Mouse (Mus musculus) liver, embryonic 16.5 days (tissue): ENCODE data around the gene Slc16a12. TPM values are rescaled to one million over a fixed set of nuclear protein-coding genes. Genes with fewer than 3 reads are reported as not detected.

Experiments
- ATAC-seq: fragments of 200-750 bp; cut with Nextera tagmentation; 2 replicates; pipeline ENCODE4 v1.8.0; 2017; ENCODE audit warnings: low read depth, mild to moderate bottlenecking, moderate number of reproducible peaks, moderate library complexity
- H3K27ac ChIP-seq: fragments of 300-500 bp; sonication (generic); 2 replicates; pipeline ENCODE4 v1.5.1; 2014; ENCODE audit warnings: mild to moderate bottlenecking, low read length
- H3K27me3 ChIP-seq: fragments of 300-500 bp; sonication (generic); 2 replicates; pipeline ENCODE4 v1.6.1; 2014; ENCODE audit warnings: low read depth, low read length, mixed read lengths; ENCODE audit not compliant: control insufficient read depth, insufficient read depth
- H3K36me3 ChIP-seq: fragments of 300-500 bp; sonication (generic); 2 replicates; pipeline ENCODE4 v1.6.1; 2014; ENCODE audit warnings: mild to moderate bottlenecking; ENCODE audit not compliant: control insufficient read depth, insufficient read depth
- H3K4me1 ChIP-seq: fragments of 300-500 bp; sonication (generic); 2 replicates; pipeline ENCODE4 v1.6.1; 2014; ENCODE audit warnings: low read depth, low read length, mixed read lengths; ENCODE audit not compliant: control insufficient read depth
- H3K4me2 ChIP-seq: fragments of 300-500 bp; sonication (generic); 2 replicates; pipeline ENCODE4 v1.6.1; 2014; ENCODE audit warnings: low read depth, low read length, mixed read lengths
- H3K4me3 ChIP-seq: fragments of 300-500 bp; sonication (generic); 2 replicates; pipeline ENCODE4 v1.5.1; 2014; ENCODE audit warnings: low read depth, mild to moderate bottlenecking, low read length
- H3K9ac ChIP-seq: fragments of 300-500 bp; sonication (generic); 2 replicates; pipeline ENCODE4 v1.6.1; 2014; ENCODE audit warnings: low read depth, low read length
- H3K9me3 ChIP-seq: fragments of 300-500 bp; sonication (generic); replicated peaks from 2 replicates; pipeline ENCODE4 v1.6.1; 2016; ENCODE audit warnings: low read length; ENCODE audit not compliant: control insufficient read depth
- WGBS: fragments of 180-500 bp; shearing (Covaris S2); extraction: QIAGEN DNeasy Blood & Tissue Kit; methylation state at CpG from one replicate; pipeline ENCODE4 v1.1.7; 2014; ENCODE audit not compliant: insufficient replicate concordance; 5-methylcytosine and 5-hydroxymethylcytosine counted together
- polyA plus RNA-seq: library from polyadenylated mRNA; unstranded; fragments of >200 nt; fragmentation: Nextera tagmentation; extraction: Ambion mirVana; gene quantifications from 2 replicates; pipeline ENCODE4 v1.2.1, GENCODE M21; 2015

The Slc16a12 gene
- polyA plus RNA-seq = 15.3 and 16.5 TPM in 2 replicates

DNA sequence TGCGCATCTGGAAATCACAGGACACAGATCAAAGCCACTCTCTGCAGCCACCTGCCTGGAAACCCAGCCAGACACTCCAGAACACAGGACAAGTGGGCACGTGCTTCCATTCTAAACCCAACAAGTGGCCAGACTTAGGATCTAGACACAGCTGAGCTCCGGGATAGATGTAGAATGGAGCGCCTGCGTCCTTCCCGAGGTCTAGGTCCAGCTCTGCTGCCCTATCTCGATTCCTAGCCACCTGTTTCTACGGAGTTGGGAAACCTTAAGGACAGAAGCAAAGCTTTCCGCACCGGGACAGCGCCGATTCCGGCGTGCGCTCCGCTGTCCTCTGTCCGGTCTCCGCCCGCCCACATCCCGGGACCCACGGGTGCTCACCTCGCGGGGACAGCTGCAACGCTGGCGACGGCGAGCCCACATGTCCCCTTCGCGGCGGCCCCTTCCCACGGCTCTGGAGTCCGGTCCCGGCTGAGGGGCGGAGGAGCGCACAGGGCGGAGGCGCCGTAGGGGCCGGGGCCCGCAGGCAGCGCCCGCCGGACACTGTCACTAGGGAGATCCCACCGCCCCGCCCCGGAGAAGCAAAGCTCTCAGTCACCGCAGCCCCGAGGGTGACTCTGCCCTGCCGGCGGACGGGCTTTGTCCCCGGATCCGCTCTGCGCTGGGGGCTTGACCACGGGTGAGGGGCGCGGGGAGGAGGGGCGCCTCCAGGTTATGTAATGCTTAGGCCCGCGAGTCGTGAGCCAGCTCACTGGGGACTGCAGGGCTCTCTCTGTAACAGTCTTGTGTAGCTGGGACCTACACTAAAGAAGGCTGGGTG lies at the start of gene Slc16a12:
Gene Slc16a12 (minus strand): TSS at position 602 of the 817 bp plus-strand sequence.
- Histone ChIP-seq H3K27me3 (peaks cover 15% of the 10 kb centered on the region), H3K36me3 (no peaks in the 10 kb centered on the region), H3K4me1 (no peaks in the 10 kb centered on the region), H3K9ac (peak within 1 kb of the TSS; percentile 56), H3K4me2 (peak within 1 kb of the TSS; percentile 52), H3K4me3 (peak within 1 kb of the TSS; percentile 61), H3K27ac (peak within 1 kb of the TSS; percentile 70), H3K9me3 (no peaks in the 10 kb centered on the region)
- peak; percentile 68 for ATAC-seq
- whole genome bisulfite sequencing = under 1% methylated on average over 61 of the region's 61 CpGs

DNA sequence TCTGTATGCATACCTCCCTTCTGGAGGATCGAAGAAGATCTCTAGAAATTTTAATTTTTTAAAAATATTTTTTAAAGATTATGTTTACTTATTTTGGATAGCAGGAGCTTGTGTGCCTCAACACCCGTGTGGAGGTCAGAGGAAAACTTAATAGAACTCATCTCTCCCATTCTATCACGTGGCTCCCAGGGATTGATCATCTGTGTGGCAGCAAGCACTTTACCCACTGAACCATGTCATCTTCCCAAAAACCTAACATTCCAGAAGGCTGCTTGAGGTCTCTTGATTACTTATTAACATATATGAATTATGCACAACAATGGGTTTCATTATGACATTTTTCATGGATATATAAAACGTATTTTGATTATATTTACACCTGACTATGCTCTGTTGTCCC lies 49.3 kb upstream of the Slc16a12 start:
- no peaks in the 10 kb centered on the region for H3K27me3 ChIP-seq
- H3K9ac ChIP-seq = no peak overlapping the region
- WGBS = 62% methylated on average over 4 of the region's 4 CpGs
- no peak overlapping the region for H3K4me3 ChIP-seq
- no peaks in the 10 kb centered on the region for H3K9me3 ChIP-seq
- no peak overlapping the region for H3K4me2 ChIP-seq
- H3K27ac ChIP-seq = no peak overlapping the region
- H3K4me1 ChIP-seq = no peaks in the 10 kb centered on the region
- no peak for ATAC-seq
- no peaks in the 10 kb centered on the region for H3K36me3 ChIP-seq

DNA sequence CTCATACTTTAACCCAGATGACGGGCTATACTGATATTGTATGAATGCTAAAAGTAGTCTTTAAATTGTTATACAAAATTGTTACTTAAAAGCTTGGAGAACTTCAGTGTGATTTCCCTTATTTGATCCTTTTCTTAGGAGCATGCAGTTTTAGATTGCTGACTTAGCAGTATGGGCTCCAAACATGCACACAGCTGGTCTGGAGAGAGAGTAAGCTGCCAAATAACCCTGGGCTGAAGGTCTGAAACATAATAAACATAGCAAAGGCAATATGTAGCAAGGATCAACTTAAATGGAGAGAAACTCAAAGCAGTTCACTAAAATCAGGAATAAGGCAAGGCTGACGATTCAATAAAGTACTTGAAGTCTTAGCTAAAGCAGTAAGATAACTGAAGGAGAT lies 35.4 kb upstream of the Slc16a12 start:
- H3K4me2 ChIP-seq = no peak overlapping the region
- no peak overlapping the region for H3K27ac ChIP-seq
- no peak overlapping the region for H3K9ac ChIP-seq
- no peak for ATAC-seq
- H3K4me3 ChIP-seq = no peak overlapping the region
- H3K4me1 ChIP-seq = no peaks in the 10 kb centered on the region
- no peaks in the 10 kb centered on the region for H3K36me3 ChIP-seq
- H3K9me3 ChIP-seq = no peaks in the 10 kb centered on the region
- no peaks in the 10 kb centered on the region for H3K27me3 ChIP-seq
- 62% methylated on average over 2 of the region's 2 CpGs for WGBS

DNA sequence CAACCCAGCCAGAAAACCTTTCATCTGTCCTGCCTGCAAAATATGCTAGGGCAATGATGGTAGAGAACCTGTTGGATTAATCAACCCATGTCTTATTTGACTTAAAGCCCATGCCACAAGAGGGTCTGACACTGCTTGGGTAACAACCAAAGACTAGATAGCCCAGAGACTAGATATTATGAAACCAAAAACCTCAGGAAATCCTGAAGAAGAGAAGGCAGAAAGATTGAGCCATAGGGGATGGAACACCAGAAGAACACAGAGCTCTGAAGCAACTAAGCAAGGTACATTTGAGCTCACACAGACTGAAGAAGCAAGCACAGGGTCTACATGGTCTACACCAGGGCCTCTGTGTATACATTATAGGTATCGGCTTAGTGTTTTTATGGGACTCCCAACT lies 31.9 kb upstream of the Slc16a12 start:
- no peak for ATAC-seq

DNA sequence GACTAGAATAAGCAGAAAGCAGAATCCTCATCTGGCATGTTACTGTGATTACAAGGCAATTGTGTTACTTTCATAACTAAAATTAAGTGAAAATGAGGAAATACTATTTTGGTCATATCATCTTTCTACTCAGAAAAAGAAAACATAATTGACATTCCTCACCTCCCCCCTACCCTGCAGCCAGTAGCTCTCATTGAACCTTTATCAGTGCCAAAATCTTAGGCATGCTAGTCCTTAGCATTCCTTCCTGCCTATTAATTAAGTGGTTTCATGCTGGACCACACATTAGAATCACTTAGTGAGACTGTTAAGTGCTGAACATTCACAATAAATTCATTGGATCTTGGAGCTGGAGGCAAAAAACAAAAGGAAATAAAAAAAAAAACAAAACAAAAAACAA lies 31.0 kb upstream of the Slc16a12 start:
- Histone ChIP-seq H3K27me3 (no peaks in the 10 kb centered on the region), H3K9me3 (no peaks in the 10 kb centered on the region)
- ATAC-seq = no peak

More for the DNA sequence above, 31.9 kb upstream of the Slc16a12 start:
- Histone ChIP-seq H3K4me2 (no peak overlapping the region), H3K9me3 (no peaks in the 10 kb centered on the region), H3K4me3 (no peak overlapping the region), H3K27me3 (no peaks in the 10 kb centered on the region), H3K9ac (no peak overlapping the region), H3K4me1 (no peaks in the 10 kb centered on the region), H3K36me3 (no peaks in the 10 kb centered on the region), H3K27ac (no peak overlapping the region)
- 73% methylated on average over 1 of the region's 1 CpGs for WGBS

DNA sequence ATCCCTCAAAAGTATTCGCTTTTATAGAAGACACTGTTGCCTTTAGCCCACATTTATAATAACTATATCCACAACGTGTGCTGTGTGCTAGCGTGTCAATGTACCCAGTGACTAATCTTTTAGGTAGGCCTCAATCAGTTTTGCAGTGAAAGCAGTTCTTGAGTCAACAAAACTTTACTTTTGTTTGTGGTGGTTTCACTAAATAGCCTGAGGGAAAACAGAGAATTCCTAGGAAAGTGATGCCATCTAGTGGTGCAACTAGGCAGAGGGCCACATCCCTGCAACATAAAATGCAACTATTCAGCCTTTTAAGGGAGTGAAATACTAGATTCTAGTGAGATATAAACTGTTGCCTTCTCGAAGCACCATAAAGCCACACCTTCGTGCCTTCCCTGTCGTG lies 25.7 kb upstream of the Slc16a12 start:
- Histone ChIP-seq H3K9me3 (no peaks in the 10 kb centered on the region), H3K27me3 (no peaks in the 10 kb centered on the region), H3K9ac (no peak overlapping the region), H3K4me1 (no peaks in the 10 kb centered on the region), H3K4me2 (no peak overlapping the region), H3K36me3 (no peaks in the 10 kb centered on the region), H3K4me3 (no peak overlapping the region), H3K27ac (no peak overlapping the region)
- ATAC-seq = no peak; the same call in 1 of the 2 replicates
- WGBS = 20% methylated on average over 6 of the region's 6 CpGs

More for the DNA sequence above, 31.0 kb upstream of the Slc16a12 start:
- H3K27ac ChIP-seq = no peak overlapping the region
- H3K4me1 ChIP-seq = no peaks in the 10 kb centered on the region
- no peaks in the 10 kb centered on the region for H3K36me3 ChIP-seq
- H3K9ac ChIP-seq = no peak overlapping the region
- H3K4me2 ChIP-seq = no peak overlapping the region
- H3K4me3 ChIP-seq = no peak overlapping the region

DNA sequence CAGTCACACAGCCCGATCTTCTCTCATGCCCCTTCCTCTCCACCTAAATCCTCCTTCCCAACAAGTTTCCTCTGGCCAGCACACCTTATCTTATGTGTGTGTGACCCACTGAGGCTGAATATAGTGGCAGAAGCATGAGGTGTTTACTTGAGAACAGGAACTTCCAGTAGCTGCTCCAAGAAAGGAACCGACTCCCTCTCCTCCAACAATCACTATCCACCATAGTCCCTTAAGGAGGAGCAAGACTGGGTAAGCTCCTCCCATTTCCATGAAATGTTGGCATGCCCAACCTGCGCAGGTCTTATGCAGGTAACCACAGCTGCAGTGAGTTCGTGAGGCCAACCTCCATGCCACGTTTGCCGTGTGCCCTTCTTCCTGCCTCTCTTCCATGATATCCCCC lies 23.7 kb upstream of the Slc16a12 start:
- Histone ChIP-seq H3K36me3 (no peaks in the 10 kb centered on the region), H3K4me1 (no peaks in the 10 kb centered on the region), H3K4me3 (no peak overlapping the region), H3K27me3 (no peaks in the 10 kb centered on the region), H3K4me2 (no peak overlapping the region), H3K27ac (no peak overlapping the region), H3K9ac (no peak overlapping the region), H3K9me3 (no peaks in the 10 kb centered on the region)
- no peak for ATAC-seq
- WGBS = 60% methylated on average over 6 of the region's 6 CpGs

DNA sequence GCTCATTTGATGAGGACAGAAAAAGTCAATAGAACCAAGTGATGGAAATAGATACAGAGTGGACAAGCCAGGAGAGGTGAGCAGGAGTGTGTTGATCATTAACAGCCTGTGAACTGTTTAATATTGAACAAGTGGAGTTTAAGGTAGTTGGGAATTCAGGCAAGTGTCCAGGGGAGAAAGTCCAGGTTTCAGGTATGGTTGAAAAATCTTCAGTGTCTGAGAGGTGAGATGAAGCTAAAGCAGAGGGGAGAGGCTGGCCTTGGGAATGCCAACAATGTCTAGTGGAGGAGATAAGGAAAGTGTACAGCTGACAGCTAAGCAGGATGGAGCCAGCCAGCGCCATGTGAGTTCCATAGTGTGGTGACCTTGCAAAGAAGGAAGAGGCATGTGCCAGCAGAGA lies 11.7 kb upstream of the Slc16a12 start:
- Histone ChIP-seq H3K9me3 (no peaks in the 10 kb centered on the region), H3K4me1 (no peaks in the 10 kb centered on the region; the same call in 1 of the 2 replicates), H3K36me3 (no peaks in the 10 kb centered on the region), H3K4me3 (no peak overlapping the region), H3K27me3 (no peaks in the 10 kb centered on the region), H3K27ac (peak overlapping the region; percentile 54), H3K4me2 (0 out of 2 replicates have a peak overlapping the region, but pooled peaks have one; percentile 1), H3K9ac (no peak overlapping the region)
- peak; percentile 86 for ATAC-seq
- 48% methylated on average over 1 of the region's 1 CpGs for WGBS

DNA sequence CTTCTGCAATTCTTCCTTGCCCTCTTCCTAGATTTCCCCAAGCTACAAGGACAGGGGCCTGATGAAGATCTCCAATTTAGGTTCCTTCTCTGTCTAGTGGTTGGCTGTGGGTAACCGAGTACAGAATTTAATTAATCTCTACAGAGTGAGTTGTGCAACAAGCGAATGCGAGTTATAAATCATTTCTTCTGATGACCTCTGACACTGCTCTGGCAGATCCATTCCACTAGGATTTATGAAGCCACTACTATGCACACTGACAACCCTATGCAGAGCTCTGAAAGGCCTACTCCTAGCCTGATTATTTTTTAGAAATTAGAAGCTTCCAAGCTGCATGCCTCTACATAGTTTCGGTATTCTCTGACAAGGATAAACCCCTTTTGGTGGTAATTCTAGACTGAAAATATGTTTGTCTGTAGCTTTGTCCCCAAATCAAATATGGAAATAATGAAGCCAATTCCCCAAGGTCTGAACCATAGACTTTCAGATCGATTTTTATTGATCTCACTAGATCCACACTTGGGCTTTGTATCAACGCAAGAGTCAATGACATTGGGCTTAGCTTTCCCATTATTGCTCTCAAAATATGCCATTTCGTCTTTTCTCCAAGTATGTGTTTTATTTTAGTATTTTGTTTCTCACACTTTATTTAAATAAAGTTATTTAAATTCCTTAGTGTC lies 9.6 kb upstream of the Slc16a12 start:
- Histone ChIP-seq H3K27ac (peak overlapping the region; percentile 6; the same call in 1 of the 2 replicates), H3K9me3 (no peaks in the 10 kb centered on the region), H3K36me3 (no peaks in the 10 kb centered on the region), H3K9ac (no peak overlapping the region), H3K4me3 (no peak overlapping the region), H3K4me2 (no peak overlapping the region), H3K4me1 (no peaks in the 10 kb centered on the region; the same call in none of the 2 replicates), H3K27me3 (no peaks in the 10 kb centered on the region)
- 59% methylated on average over 7 of the region's 7 CpGs for WGBS
- ATAC-seq = no peak
